Mouse (Mus musculus): Measurements from ENCODE around the gene Lrba. TPM values are rescaled to one million over a fixed set of nuclear protein-coding genes. Genes with fewer than 3 reads are reported as not detected.

Gene Lrba
- total RNA-seq, 2 experiments from 2014 or later, result 28.8 to 32.7 TPM

- Histone ChIP-seq H3K27ac (no peak overlapping the region), H3K4me3 (no peak overlapping the region)
- TF ChIP-seq CTCF (conservative IDR thresholded peaks at IDR 0.05), result no peak
- DNase-seq (ENCODE audit: low spot score in 2 of 2), result no peak
These were observed 526.2 kb downstream of the Lrba start for GRCm38 (mm10) chr3:86750652-86751051.

GRCm38 (mm10) chr3:86754178-86754577 lies 529.7 kb downstream of the Lrba start:
- no peak overlapping the region for H3K4me3 ChIP-seq
- DNase-seq (ENCODE audit: low spot score in 2 of 2), result no peak
- no peak overlapping the region for H3K27ac ChIP-seq
- no peak for TF ChIP-seq CTCF (conservative IDR thresholded peaks at IDR 0.05)

- DNase-seq (ENCODE audit: low spot score in 2 of 2), result no peak
- TF ChIP-seq CTCF (conservative IDR thresholded peaks at IDR 0.05), result no peak
- Histone ChIP-seq H3K4me3 (no peak overlapping the region), H3K27ac (no peak overlapping the region)
These were observed 530.4 kb downstream of the Lrba start for GRCm38 (mm10) chr3:86754595-86755557.

GRCm38 (mm10) chr3:86756548-86756947 lies 532.1 kb downstream of the Lrba start:
- TF ChIP-seq CTCF (conservative IDR thresholded peaks at IDR 0.05), result no peak
- no peak overlapping the region for H3K4me3 ChIP-seq
- DNase-seq (ENCODE audit: low spot score in 2 of 2), result no peak

GRCm38 (mm10) chr3:86758727-86759126 lies 534.2 kb downstream of the Lrba start:
- peak overlapping the region; percentile 17; the same call in 1 of the 2 replicates for H3K4me3 ChIP-seq
- no peak for TF ChIP-seq CTCF (conservative IDR thresholded peaks at IDR 0.05)
- no peak for DNase-seq (ENCODE audit: low spot score in 2 of 2)
- H3K27ac ChIP-seq, result peak overlapping the region; percentile 0; the same call in 1 of the 2 replicates

More at GRCm38 (mm10) chr3:86756548-86756947, 532.1 kb downstream of the Lrba start:
- no peak overlapping the region for H3K27ac ChIP-seq

GRCm38 (mm10) chr3:86759383-86759782 lies 534.9 kb downstream of the Lrba start:
- no peak for TF ChIP-seq CTCF (conservative IDR thresholded peaks at IDR 0.05)
- no peak for DNase-seq (ENCODE audit: low spot score in 2 of 2)
- Histone ChIP-seq H3K4me3 (no peak overlapping the region; the same call in 1 of the 2 replicates), H3K27ac (no peak overlapping the region)

- Histone ChIP-seq H3K27ac (no peak overlapping the region), H3K4me3 (no peak overlapping the region)
- DNase-seq (ENCODE audit: low spot score in 2 of 2), result no peak
- no peak for TF ChIP-seq CTCF (conservative IDR thresholded peaks at IDR 0.05)
These were observed 535.4 kb downstream of the Lrba start for GRCm38 (mm10) chr3:86759834-86760233.

- no peak overlapping the region for H3K27ac ChIP-seq
- DNase-seq (ENCODE audit: low spot score in 2 of 2), result no peak
- no peak for TF ChIP-seq CTCF (conservative IDR thresholded peaks at IDR 0.05)
- H3K4me3 ChIP-seq, result no peak overlapping the region
These were observed 536.0 kb downstream of the Lrba start for GRCm38 (mm10) chr3:86760474-86760873.

- no peak overlapping the region for H3K4me3 ChIP-seq
- TF ChIP-seq CTCF (conservative IDR thresholded peaks at IDR 0.05), result peak; percentile 95
- no peak overlapping the region for H3K27ac ChIP-seq
- peak; percentile 78 to 80 for DNase-seq (ENCODE audit: low spot score in 2 of 2)
These were observed 536.9 kb downstream of the Lrba start for GRCm38 (mm10) chr3:86761095-86762035.

- no peak overlapping the region for H3K27ac ChIP-seq
- no peak overlapping the region for H3K4me3 ChIP-seq
- DNase-seq (ENCODE audit: low spot score in 2 of 2), result no peak
- TF ChIP-seq CTCF (conservative IDR thresholded peaks at IDR 0.05), result no peak
These were observed 537.5 kb downstream of the Lrba start for GRCm38 (mm10) chr3:86762036-86762415.

- H3K27ac ChIP-seq, result no peak overlapping the region
- no peak overlapping the region for H3K4me3 ChIP-seq
- no peak for DNase-seq (ENCODE audit: low spot score in 2 of 2)
- no peak for TF ChIP-seq CTCF (conservative IDR thresholded peaks at IDR 0.05)
These were observed 538.0 kb downstream of the Lrba start for GRCm38 (mm10) chr3:86762456-86762855.

GRCm38 (mm10) chr3:86768553-86768952 lies 544.1 kb downstream of the Lrba start:
- DNase-seq (ENCODE audit: low spot score in 2 of 2), result no peak
- no peak for TF ChIP-seq CTCF (conservative IDR thresholded peaks at IDR 0.05)
- no peak overlapping the region for H3K4me3 ChIP-seq
- no peak overlapping the region for H3K27ac ChIP-seq

GRCm38 (mm10) chr3:86768969-86769368 lies 544.5 kb downstream of the Lrba start:
- no peak for TF ChIP-seq CTCF (conservative IDR thresholded peaks at IDR 0.05)
- DNase-seq (ENCODE audit: low spot score in 2 of 2), result no peak
- peak overlapping the region; percentile 28; the same call in 1 of the 2 replicates for H3K27ac ChIP-seq
- no peak overlapping the region for H3K4me3 ChIP-seq

Measured in layer of hippocampus, adult 2 months (tissue).